Mouse (Mus musculus) kidney, embryonic 15.5 days (tissue): ENCODE results near the gene Vcpkmt. TPM values are rescaled to one million over a fixed set of nuclear protein-coding genes. Genes with fewer than 3 reads are reported as not detected.
"Not testable (repeated sequence)": the region's sequence is repeated elsewhere in the genome, so short reads cannot be mapped to it uniquely, and the experiment has no call there.

Experiments
- ATAC-seq: fragments of 200-750 bp; cut with Nextera tagmentation; replicated peaks from 2 replicates; pipeline ENCODE4 v1.8.0; 2017; ENCODE audit warnings: moderate TSS enrichment; ENCODE audit not compliant: low FRiP score
- H3K27ac ChIP-seq: fragments of 300-500 bp; sonication (generic); 2 replicates; pipeline ENCODE4 v1.5.1; 2015; ENCODE audit warnings: mild to moderate bottlenecking, inconsistent platforms
- H3K27me3 ChIP-seq: fragments of 300-500 bp; sonication (generic); 2 replicates; pipeline ENCODE4 v1.6.1; 2015; ENCODE audit warnings: inconsistent platforms
- H3K36me3 ChIP-seq: fragments of 300-500 bp; sonication (generic); 2 replicates; pipeline ENCODE4 v1.6.1; 2015; ENCODE audit warnings: inconsistent platforms
- H3K4me1 ChIP-seq: fragments of 300-500 bp; sonication (generic); 2 replicates; pipeline ENCODE4 v1.6.1; 2015; ENCODE audit warnings: inconsistent platforms
- H3K4me2 ChIP-seq: fragments of 300-500 bp; sonication (generic); 2 replicates; pipeline ENCODE4 v1.6.1; 2015; ENCODE audit warnings: moderate library complexity, mild to moderate bottlenecking, inconsistent platforms
- H3K4me3 ChIP-seq: fragments of 300-500 bp; sonication (generic); replicated peaks from 2 replicates; pipeline ENCODE4 v1.5.1; 2015; ENCODE audit warnings: mild to moderate bottlenecking, inconsistent platforms
- H3K9ac ChIP-seq: fragments of 300-500 bp; sonication (generic); 2 replicates; pipeline ENCODE4 v1.6.1; 2015; ENCODE audit warnings: mild to moderate bottlenecking, inconsistent platforms
- H3K9me3 ChIP-seq: fragments of 300-500 bp; sonication (generic); replicated peaks from 2 replicates; pipeline ENCODE4 v1.6.1; 2016; ENCODE audit warnings: inconsistent platforms
- WGBS: fragments of 180-500 bp; shearing (Covaris S2); methylation state at CpG from one replicate; pipeline ENCODE4 v1.1.7; 2015; ENCODE audit warnings: mixed read lengths; 5-methylcytosine and 5-hydroxymethylcytosine counted together
- polyA plus RNA-seq: library from polyadenylated mRNA; unstranded; fragments of >200 nt; fragmentation: Nextera tagmentation; extraction: Ambion mirVana; gene quantifications from 2 replicates; pipeline ENCODE4 v1.2.1, GENCODE M21; 2015

Vcpkmt gene
- polyA plus RNA-seq, 1 experiment from 2014 or later: 25.2 TPM

DNA sequence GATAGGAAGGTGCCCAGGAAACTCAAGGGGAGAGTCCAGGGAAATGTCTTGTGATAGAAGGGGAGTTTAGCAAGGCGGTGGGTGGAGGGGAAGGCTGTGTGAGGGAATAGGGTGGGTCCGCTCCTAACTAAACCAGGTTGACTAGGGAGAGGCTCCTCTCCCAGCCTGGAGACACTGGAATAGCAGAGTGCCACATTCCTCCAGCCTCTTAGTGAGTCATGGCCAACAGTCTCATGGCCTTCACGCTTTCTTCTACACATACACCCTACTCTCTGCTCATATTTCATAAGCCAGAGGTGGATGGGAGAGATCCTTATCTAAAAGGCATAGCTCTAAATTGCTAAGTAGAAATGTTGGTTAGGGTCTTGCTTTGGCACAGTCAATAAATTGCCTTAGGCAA is 12.9 kb downstream of the Vcpkmt start:
- no peak overlapping the region for H3K4me2 ChIP-seq
- no peak for ATAC-seq
- H3K4me1 ChIP-seq: peaks cover 12% of the 10 kb centered on the region; the same call in 1 of the 2 replicates
- H3K27me3 ChIP-seq: no peaks in the 10 kb centered on the region
- no peak overlapping the region for H3K27ac ChIP-seq
- no peaks in the 10 kb centered on the region for H3K9me3 ChIP-seq
- H3K4me3 ChIP-seq: no peak overlapping the region
- no peak overlapping the region for H3K9ac ChIP-seq
- WGBS: 90% methylated on average over 3 of the region's 3 CpGs
- H3K36me3 ChIP-seq: no peaks in the 10 kb centered on the region

DNA sequence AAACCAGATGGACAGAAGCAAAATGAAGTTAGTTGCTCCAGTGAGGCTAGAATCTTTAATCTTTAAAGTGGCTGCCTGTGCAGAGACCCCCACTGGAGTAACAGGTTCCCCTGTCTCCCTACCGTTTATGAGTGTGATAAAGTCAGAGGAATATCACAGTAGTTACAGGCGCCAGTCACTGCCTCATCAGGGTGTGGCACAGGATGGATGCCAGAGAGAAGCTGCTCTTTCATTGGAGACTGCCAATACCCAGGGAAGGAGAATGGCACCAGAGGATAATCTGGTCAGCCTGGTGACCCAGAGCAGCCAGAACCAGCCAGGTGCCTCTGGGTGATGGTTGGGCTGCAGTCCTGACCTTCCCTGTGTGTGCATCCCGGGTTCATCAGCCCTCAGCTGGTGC is 14.6 kb downstream of the Vcpkmt start:
- 79% methylated on average over 3 of the region's 3 CpGs for WGBS
- Histone ChIP-seq H3K4me2 (no peak overlapping the region), H3K36me3 (no peaks in the 10 kb centered on the region), H3K27me3 (no peaks in the 10 kb centered on the region), H3K9me3 (no peaks in the 10 kb centered on the region), H3K4me1 (peaks cover 5% of the 10 kb centered on the region; the same call in 1 of the 2 replicates), H3K27ac (no peak overlapping the region), H3K4me3 (no peak overlapping the region), H3K9ac (no peak overlapping the region)
- ATAC-seq: no peak

DNA sequence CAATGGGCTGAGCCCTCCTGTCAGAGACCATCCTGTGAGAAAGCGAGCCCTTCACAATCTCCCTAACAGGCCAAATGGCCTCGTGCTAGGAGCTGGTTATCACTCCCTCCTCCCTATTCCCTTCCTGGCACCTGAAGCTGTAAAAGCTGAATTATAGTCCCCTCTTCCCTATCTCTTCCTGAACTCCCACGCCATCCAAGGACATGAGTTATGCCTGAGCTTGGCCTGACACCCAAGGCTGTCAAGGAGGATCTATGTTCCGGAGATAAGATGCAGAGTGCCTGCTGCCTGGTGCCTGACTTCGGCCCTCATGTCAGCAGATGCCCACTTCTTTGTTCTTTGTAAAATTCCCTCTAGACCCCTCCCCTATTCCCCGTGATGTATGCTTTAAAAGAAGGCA is 21.8 kb downstream of the Vcpkmt start:
- ATAC-seq, H3K9me3 ChIP-seq, H3K27ac ChIP-seq, H3K27me3 ChIP-seq, H3K9ac ChIP-seq, H3K4me3 ChIP-seq, H3K36me3 ChIP-seq, H3K4me2 ChIP-seq: not testable (repeated sequence)
- 50% methylated on average over 6 of the region's 6 CpGs for WGBS
- H3K4me1 ChIP-seq: peaks cover 14% of the 10 kb centered on the region; the same call in 1 of the 2 replicates

DNA sequence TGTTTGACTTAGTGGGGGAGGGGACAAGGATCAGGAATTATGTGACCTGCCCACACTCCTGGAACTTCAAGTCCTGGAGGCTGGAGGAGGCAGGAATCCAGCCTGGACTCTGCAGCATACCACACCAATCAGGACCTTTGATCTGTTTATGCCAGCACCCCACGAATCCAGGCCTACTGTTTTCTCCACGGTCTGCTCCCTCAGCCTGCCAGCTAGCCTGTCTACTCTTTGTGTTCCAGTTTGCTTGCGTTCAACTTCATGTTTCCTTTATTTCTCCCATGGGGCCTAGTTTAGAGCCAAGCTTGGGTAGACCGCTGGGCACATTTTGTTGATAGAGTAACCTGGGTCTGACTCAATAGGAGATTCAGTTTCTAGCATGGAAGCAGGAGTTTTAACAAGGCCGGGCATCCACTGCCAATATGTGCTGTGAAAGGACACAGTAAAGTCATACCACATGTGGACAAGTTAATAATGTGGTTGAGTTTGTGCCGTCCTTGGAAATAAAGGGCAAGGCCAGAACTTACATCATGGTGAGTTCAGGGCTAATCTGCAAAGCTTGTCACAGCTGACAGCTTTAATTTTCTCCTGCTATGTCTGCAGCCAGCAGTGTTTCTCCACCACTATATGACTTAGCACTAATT is 26.5 kb downstream of the Vcpkmt start:
- H3K36me3 ChIP-seq: no peaks in the 10 kb centered on the region
- H3K9ac ChIP-seq: no peak overlapping the region
- no peaks in the 10 kb centered on the region for H3K27me3 ChIP-seq
- peak overlapping the region; percentile 42 for H3K27ac ChIP-seq
- 0 out of 2 replicates have a peak, but pooled peaks cover 3% of the 10 kb centered on the region for H3K9me3 ChIP-seq
- ATAC-seq: peak; percentile 76
- H3K4me3 ChIP-seq: no peak overlapping the region
- 50% methylated on average over 6 of the region's 6 CpGs for WGBS
- H3K4me1 ChIP-seq: peaks cover 12% of the 10 kb centered on the region; the same call in 1 of the 2 replicates
- no peak overlapping the region for H3K4me2 ChIP-seq

DNA sequence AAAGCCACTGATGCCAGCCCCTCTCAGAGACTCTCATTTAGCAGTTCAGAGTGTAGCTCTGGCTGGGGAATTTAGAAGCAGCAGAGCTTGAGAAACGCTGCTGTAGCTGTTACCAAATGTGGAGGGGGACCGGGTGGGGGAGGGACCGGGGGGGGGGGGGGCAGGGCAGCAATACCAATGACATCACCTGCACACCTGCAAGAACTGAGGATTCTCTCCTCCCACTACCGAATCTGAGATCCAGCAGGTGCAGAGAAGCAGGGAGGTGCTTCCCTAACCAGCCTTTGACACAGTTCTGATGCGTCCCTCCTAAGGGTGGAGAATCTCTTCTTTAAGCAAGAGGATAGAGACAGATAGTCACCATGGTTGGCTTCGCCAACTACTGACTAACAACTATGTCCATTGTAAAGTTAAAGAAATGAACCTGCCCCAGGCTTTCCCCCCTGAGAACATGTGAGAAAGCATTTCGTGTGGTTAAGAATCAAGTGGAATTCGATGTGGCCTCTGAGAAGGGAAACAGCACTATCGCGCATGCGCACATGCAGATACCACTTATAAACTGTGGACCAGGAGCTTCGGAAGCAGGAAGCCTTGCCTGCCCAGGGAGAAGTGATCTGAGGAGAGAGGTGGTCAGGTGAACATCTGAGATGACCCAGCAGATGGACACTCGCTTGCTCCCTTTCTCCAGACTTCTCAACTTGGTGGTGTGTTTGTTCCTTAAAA is 37.2 kb downstream of the Vcpkmt start:
- 74% methylated on average over 13 of the region's 13 CpGs for WGBS
- no peak overlapping the region for H3K9ac ChIP-seq
- no peak for ATAC-seq
- H3K4me2 ChIP-seq: no peak overlapping the region
- H3K4me1 ChIP-seq: peaks cover 19% of the 10 kb centered on the region
- H3K9me3 ChIP-seq: no peaks in the 10 kb centered on the region
- no peak overlapping the region for H3K4me3 ChIP-seq
- peaks cover 3% of the 10 kb centered on the region; the same call in 1 of the 2 replicates for H3K27me3 ChIP-seq
- no peaks in the 10 kb centered on the region for H3K36me3 ChIP-seq
- H3K27ac ChIP-seq: no peak overlapping the region

DNA sequence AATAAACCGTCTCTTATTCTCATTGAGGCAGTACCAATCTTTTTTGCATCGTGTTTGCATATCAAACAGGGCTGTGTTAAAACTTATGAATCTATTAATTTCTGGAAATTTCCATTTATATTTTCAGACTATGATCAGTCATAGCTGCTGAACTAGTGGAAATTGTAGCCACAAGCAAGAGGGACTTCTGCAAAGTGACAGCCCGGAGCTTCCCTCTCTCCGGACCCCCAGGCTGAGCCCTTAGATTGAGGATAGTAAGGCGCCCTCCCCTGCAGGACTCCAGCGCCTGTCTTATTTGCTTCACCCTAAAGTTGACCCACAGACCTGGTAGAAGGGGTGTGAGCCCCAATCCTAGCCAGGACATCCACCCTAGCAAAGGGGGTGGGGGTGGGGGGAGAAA is 37.8 kb downstream of the Vcpkmt start:
- Histone ChIP-seq H3K4me1 (peaks cover 22% of the 10 kb centered on the region), H3K27me3 (peaks cover 3% of the 10 kb centered on the region), H3K27ac (no peak overlapping the region), H3K9me3 (no peaks in the 10 kb centered on the region), H3K4me3 (no peak overlapping the region), H3K4me2 (no peak overlapping the region), H3K36me3 (no peaks in the 10 kb centered on the region), H3K9ac (no peak overlapping the region)
- 87% methylated on average over 6 of the region's 6 CpGs for WGBS
- ATAC-seq: no peak

- no peak overlapping the region for H3K9ac ChIP-seq
- H3K4me1 ChIP-seq: peaks cover 23% of the 10 kb centered on the region
- ATAC-seq: no peak
- H3K4me3 ChIP-seq: no peak overlapping the region
- H3K27ac ChIP-seq: no peak overlapping the region
- 47% methylated on average over 2 of the region's 2 CpGs for WGBS
- H3K4me2 ChIP-seq: no peak overlapping the region
- H3K27me3 ChIP-seq: peaks cover 6% of the 10 kb centered on the region
- no peaks in the 10 kb centered on the region for H3K9me3 ChIP-seq
- no peaks in the 10 kb centered on the region for H3K36me3 ChIP-seq
Observed at GRCm38 (mm10) chr12:69544562-69544961, 38.3 kb downstream of the Vcpkmt start.

DNA sequence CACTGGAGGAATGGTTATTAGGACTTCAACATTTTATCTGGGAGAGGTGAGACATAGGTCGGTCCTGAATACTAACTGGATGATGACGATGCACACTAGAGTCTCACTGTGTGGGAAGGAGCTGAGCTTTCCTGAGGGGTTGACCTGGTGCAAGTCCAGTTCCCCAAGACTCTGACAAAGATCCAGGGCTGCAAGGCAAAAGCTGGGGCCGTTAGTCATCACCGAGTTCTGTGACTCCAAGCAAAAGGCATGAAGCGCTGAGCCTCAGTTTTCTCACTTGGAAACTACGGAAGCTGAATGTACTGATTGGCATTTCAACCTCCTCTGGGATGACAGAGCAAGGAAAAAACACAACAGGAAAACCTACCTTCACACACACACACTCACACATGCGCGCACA is 40.5 kb downstream of the Vcpkmt start:
- H3K4me1 ChIP-seq: peaks cover 45% of the 10 kb centered on the region
- H3K4me2 ChIP-seq: no peak overlapping the region
- no peak overlapping the region for H3K9ac ChIP-seq
- no peak for ATAC-seq
- WGBS: 90% methylated on average over 8 of the region's 8 CpGs
- H3K9me3 ChIP-seq: no peaks in the 10 kb centered on the region
- peaks cover 11% of the 10 kb centered on the region for H3K27me3 ChIP-seq
- H3K4me3 ChIP-seq: no peak overlapping the region
- H3K27ac ChIP-seq: no peak overlapping the region
- no peaks in the 10 kb centered on the region for H3K36me3 ChIP-seq

- Histone ChIP-seq H3K9me3 (no peaks in the 10 kb centered on the region), H3K9ac (no peak overlapping the region), H3K27me3 (peaks cover 11% of the 10 kb centered on the region), H3K4me2 (no peak overlapping the region), H3K36me3 (no peaks in the 10 kb centered on the region), H3K4me1 (peaks cover 52% of the 10 kb centered on the region), H3K27ac (peak overlapping the region; percentile 54; the same call in 1 of the 2 replicates), H3K4me3 (no peak overlapping the region)
- ATAC-seq: no peak
- WGBS: 50% methylated on average over 8 of the region's 8 CpGs
Observed at GRCm38 (mm10) chr12:69541663-69542062, 41.2 kb downstream of the Vcpkmt start.

DNA sequence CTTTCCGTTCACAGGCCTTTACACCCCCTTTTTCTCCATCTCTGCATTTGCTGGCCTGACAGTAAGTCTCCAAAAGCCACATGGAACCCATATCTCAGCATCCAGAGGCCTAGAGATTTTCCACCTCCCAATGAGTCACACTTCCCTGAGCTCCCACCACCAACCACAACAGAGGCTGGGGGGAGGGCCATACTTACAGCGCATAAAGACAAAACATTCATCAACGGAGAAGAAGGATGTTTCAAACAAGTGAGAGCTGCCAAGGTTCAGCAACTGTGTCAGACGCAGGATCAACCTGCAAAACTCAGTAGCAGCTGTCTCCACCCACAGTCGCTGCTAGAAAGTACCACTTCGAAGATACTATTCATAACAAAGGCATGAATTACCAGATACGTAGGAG is 43.5 kb downstream of the Vcpkmt start:
- Histone ChIP-seq H3K27me3 (peaks cover 8% of the 10 kb centered on the region), H3K4me1 (peaks cover 52% of the 10 kb centered on the region), H3K4me3 (no peak overlapping the region), H3K27ac (peak overlapping the region; percentile 28; the same call in 1 of the 2 replicates), H3K9me3 (no peaks in the 10 kb centered on the region), H3K36me3 (no peaks in the 10 kb centered on the region), H3K9ac (no peak overlapping the region), H3K4me2 (no peak overlapping the region)
- no peak for ATAC-seq
- WGBS: 50% methylated on average over 7 of the region's 7 CpGs

GRCm38 (mm10) chr12:69538362-69538950 is 44.4 kb downstream of the Vcpkmt start:
- Histone ChIP-seq H3K4me1 (peaks cover 48% of the 10 kb centered on the region), H3K4me3 (no peak overlapping the region), H3K4me2 (peak overlapping the region; percentile 55), H3K27me3 (peaks cover 9% of the 10 kb centered on the region), H3K9me3 (no peaks in the 10 kb centered on the region), H3K36me3 (no peaks in the 10 kb centered on the region), H3K9ac (no peak overlapping the region), H3K27ac (peak overlapping the region; percentile 88)
- ATAC-seq: no peak
- WGBS: 57% methylated on average over 4 of the region's 4 CpGs

GRCm38 (mm10) chr12:69537675-69538361 is 45.0 kb downstream of the Vcpkmt start:
- 16% methylated on average over 19 of the region's 19 CpGs for WGBS
- Histone ChIP-seq H3K36me3 (no peaks in the 10 kb centered on the region), H3K4me2 (peak overlapping the region; percentile 55), H3K4me3 (peak overlapping the region; percentile 19), H3K4me1 (peaks cover 48% of the 10 kb centered on the region), H3K9me3 (no peaks in the 10 kb centered on the region), H3K9ac (0 out of 2 replicates have a peak overlapping the region, but pooled peaks have one; percentile 18), H3K27me3 (peaks cover 11% of the 10 kb centered on the region), H3K27ac (peak overlapping the region; percentile 88)
- ATAC-seq: peak; percentile 27
